Mouse (Mus musculus) layer of hippocampus, adult 8-10 months (tissue): ENCODE measurements at regions not wholly inside any gene's neighbourhood (a gene's known extent, or its start where the extent isn't known, plus 50 kb on each side); places are given as distances from the start of the nearest gene placed in this dataset.

Source experiments
- DNase-seq, 2 experiments: peaks; one replicate each; pipeline ENCODE4 v3.0.0; 2022; ENCODE audit warnings: low spot score in 2 of 2

DNA sequence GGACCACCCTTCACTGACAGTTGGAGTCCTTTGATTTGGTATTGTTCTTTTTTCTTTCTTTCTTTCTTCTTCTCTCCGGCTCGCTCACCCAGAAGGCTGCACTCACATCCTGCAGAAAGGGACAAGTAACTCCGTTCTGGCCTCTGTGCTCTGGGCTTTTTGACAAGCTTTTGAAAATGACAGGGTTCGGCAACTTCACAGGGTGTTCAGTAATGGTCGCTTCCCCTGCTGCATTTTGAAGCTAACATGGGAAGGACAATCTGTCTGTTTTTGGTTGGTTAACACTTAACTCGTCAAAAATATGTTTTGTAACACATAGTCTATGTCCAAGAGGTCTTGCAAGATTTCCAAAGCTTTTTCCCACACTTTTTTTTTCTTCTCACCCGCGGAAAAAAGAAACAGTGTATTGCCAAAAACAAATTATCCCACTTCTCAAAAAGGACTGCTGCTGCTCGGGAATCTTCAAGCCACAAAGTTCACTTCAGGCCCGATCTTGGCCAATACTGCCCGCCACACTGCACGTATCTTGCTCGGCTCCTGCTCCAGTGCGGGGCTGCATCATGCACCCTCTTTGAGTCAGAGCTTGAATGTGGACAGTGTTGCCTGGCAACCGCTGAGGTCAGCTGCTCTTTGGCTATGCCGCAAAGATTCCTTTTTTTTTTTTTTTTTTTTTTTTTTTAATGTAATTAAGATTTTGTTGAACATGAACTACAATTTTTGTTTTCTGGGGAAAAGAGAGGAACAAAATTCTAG lies 209.4 kb upstream of the Inhba start:
- DNase-seq = no peak

DNA sequence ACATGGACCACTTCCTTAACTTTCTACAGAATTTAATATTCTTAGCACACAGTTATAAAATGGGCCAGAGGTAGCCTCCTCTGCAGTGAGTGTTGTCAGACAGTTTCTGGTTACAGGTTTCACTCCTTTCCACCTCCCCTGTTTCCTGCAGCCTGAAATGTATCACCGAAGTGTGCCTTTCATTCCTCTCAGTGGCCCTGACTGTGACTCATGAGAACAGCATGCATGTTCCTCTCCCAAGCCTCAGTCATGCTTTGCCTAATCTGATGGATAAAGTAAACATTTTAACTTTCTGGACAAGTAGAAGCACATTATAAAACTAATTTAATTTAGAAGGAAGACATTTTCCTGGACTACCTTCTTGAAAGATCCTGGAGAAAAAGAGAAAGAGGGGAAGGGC lies 207.7 kb upstream of the Inhba start:
- DNase-seq = no peak

DNA sequence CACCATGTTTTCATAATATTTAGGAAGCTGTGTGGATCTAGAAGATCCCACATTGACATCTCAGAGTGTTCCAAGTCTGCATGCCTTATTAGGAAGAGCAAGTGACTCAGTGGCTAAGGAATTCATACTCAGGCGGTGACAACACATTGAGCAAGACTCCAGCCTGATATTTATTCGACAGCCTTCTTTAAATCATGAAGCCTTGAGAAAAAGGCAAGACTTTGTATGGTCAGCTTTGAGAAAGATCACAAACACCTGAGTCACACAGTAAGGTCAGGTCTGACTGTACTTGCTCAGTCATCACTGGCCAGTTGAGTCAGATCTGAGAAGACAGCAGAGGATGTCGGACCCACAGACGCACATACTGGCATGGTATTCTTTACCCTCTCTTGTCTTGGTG lies 204.7 kb upstream of the Inhba start:
- DNase-seq = no peak

DNA sequence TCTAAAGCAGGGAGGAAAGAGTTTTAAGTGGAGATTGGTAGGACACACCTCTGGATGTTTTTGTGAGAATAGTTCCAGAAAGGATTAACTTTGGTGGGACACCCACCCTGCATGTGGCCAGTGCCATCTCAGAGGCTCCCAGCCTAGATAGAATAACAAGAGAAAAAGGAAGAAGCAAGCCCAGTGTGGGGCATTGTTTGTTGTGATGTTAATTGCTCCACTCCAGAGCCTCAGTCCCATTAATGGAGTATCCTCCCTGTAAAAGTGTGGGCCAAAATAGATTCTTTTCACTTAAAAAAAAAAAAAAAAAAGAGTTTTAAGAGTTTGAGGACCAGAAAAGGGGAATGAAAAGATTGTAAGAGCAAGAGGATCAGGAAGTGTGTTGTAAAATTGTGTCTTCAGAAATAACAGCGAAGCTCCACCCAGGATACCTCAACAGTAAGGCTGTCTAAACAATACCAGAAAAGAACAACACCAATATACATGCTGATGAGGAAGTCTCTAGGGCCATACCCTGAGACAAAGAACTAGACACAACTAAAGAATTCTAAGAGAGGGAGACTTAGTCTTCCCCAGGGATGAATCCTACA lies 189.3 kb upstream of the Inhba start:
- no peak for DNase-seq

DNA sequence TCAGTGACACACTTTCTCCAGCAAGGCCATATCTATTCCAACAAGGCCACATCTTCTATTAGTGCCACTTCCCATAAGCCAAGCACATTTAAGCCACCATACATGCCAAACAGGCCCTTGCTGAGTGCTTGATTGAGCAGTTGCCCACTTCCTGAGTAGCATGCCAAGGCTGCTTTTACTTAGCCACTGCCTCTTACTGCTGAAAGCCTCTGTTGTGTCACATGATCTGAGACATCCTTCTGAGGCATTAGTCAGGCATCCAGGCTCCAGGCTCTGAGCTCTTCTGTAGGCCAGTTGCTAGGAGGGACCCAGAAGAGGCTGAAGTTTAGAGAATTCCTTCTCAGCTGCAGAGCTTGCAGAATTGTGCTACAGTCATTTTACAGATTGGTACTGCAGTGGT lies 165.8 kb upstream of the Inhba start:
- DNase-seq = no peak

DNA sequence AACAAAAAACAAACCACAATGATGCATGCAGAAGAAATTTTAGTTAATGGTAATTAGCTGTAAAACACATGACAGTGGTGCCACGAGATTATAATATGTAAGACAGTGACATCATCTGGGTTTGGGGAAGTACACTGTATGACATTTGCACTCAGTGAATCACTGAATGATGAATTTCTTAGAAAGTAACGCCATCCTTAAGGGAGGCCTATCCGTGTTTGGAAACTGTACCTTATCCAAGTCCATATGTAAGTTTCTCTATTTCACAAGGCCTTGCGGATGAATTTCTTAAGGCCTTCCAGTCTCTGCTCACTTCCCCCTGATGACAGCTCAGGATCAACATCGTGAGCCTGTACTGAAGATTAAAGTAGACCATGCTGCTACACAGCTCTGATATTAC lies 163.6 kb upstream of the Inhba start:
- DNase-seq = no peak

DNA sequence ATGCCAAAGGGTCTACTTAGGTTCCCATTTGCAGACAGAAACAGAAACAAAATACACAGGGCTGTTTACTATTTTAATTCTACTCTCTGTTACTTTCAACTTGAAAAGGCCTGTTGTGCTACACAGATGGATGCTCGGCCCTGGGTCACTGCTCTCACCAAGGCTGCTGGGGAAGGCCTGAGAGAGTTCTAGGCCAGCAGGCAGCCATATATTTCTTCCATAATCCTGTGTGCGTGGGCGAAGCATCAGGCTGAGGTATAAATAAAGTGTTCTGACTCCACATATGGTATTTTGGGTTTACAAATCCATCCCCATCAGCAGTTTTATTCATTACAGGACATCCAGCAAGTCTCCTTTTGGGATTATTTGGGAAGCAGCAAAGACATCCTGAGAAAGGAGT lies 162.5 kb upstream of the Inhba start:
- DNase-seq = no peak

DNA sequence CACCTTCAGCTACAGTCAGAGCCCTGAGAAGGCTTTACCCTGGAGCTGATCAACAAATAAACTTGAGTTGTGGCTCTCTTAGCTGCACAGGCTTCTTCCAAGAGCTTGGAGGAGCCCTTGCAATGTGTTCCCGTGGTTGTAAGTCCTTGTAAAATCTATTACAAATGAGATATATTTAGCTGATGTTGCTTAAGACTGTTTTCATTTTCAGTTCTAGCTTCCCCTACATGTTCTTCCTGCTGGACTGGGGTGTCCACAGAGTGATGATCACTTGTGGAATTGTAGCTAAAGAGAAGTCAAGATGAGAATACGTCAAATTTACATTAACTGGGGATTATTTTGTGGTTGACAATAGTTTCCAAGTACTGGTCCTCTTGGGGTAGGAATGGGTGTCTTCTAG lies 161.3 kb upstream of the Inhba start:
- DNase-seq = no peak

DNA sequence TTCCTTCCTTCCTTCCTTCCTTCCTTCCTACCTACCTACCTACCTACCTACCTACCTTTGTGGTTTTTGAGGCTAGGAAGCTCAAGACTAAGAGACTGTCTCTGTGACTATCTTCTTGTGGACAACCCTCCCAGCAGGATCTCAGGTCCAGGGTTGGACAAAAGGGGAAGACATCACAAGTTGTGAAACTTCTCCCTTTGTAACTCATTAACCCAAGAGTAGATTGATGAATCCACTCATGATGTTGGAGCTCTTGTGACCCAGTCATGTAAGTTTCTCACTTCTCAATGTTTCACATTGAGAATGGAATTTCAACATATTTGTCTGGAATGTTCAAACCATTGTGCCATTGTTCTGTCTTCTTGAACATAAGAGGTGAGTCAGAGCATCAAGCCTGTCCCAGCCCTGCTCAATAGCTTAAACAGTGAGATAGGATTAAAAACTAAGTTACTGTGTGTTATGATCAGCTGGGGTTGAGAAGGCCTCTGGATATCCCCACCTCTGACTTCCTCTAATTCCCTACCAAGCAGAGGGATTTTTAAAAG lies 158.6 kb upstream of the Inhba start:
- no peak for DNase-seq

DNA sequence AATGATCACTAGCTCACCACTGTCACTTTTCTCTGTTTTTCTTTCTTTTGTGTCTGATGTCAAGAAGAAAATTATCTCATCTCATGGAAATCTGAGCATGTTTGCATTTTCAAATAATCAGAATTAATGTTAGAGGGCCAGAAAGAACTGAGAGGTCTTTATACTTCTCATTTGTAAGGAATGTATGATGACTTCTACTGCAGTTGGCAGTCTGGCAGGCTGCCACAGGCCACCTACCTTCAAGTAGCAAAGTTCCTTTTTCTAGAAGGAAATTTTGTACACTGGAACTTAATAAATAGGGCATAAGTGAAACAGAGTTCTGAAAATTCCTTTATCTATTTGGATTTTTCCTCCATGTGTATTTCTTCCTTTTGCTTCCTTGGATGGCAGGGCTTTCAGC lies 148.7 kb upstream of the Inhba start:
- no peak for DNase-seq

DNA sequence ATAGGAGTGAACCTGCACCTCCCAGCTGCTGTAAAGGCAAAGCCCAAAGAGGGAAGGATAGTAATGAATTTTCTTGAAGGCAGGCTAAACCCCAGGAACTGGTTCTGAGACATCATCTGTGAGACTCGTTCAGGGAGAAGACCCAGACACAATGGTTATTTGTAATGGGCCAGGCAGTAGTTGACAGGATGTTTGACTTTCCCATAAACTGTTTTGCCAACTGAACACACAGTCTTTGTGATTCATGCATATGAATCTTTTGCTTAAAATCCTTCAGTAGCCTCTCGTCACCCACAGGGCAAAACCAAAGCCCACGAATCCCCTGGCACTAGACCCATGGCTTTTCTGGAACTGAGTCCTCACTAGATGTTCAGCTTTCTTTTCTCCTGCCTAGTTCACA lies 148.3 kb upstream of the Inhba start:
- no peak for DNase-seq

DNA sequence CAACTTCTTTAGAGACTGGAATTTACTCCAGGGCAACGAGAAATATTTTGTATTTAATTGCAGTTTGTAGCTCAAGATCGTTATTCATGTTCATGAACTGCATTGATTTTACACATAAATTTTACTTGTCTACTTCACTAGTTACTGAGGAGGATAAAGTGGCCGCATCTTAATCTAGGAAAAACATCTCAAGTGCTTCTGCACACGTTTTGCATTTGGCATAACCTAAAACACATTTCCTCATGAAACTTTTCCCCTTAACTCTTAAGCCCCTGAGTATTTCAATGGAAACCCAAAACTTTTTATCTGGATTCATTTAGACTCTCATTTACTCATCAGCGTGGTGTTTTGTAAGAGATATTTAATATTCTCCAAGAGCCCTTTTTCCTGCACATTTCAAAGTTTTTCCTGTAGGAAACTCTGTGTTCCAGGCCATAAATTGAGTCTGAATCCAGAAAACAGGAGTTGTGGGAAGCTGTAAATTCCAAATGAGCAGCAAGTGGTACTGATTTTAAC lies 144.5 kb upstream of the Inhba start:
- no peak for DNase-seq

DNA sequence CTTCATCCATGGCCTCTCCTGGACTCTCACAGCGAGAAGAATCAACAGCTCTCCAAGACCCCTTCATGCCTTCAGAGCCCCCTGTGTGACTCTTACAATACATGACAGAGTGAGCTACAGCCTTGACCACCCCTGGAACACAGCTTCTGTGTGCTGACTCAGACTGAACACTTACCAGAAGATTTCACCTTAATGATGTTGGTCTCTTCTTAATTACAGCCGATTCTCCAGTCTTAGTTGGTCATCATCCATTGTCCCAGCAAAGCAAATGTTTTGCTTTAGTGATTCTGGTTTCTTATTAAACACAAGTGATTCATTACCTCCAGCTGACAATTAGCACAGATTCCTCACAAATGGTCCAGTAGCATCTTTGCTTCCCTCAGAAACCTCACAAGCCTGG lies 134.0 kb upstream of the Inhba start:
- DNase-seq = no peak

DNA sequence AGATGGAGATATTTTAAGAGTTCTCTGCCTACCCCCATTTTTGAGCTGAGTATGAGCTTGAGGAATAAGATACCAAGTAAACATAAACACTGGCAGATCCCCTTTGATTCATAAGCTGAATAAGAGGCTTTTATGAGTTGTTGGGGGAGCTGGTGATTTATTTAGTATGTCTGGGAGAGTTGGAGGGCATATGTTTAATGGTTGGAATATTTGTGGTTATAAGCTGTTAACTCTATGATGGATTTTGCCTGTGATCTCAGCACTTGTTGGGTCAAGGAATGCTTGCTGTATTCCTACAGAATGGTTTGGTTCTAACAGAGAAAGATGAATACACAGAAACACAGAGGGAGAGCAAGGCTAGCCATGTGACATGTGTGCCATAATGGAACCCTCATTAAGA lies 132.1 kb upstream of the Inhba start:
- DNase-seq = no peak

DNA sequence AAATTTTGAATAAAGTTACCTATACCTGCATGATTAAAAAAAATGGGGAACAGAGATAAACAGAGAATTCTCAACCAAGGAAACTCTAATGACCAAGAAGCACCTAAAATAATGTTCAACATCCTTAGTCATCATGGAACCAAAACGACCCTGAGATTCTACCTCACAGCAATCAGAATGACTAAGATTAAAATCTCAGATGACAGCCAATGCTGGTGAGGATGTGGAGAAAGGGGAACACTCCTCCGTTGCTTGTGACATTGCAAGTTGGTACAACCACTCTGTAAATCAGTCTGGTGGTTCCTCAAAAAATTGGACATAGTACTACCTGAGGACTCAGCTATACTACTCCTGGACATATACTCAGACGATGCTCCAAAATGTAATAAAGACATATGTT lies 120.9 kb upstream of the Inhba start:
- DNase-seq = no peak

DNA sequence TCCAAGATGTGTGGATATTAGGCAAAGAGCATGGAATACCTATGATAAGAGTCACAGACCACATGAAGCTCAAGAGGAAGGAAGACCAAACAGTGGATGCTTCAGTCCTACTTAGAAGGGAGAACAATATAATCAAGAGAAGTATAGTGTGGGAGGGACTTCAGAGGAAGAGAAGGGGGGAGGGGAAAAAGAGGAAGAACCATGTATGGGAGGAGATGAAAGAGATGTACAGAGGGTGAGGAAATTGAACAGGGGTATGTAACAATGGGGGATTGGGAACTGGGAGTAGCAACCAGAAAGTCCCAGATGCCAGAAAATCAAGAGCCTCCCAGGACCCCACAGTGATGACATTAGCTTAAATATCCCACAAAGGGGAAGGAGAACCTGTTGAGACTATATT lies 120.2 kb upstream of the Inhba start:
- no peak for DNase-seq

DNA sequence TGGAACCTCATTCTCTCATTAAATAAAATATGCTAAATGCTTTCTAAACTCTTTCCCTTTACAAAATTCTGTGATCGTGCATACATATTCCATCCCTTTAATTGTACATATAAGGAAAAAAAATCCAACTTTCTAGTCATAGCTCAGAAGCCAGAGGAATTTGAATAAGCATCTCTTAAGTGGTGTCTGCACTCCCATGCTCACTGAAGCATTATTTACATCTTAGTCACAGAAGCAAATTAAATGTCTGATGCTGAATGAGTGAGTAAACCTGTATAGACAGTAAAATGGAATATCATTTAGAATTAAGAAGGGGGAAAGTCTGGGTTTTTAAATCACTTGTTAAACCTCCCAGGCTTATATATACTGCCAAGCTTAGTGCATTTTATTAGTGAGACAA lies 113.5 kb upstream of the Inhba start:
- DNase-seq = no peak

DNA sequence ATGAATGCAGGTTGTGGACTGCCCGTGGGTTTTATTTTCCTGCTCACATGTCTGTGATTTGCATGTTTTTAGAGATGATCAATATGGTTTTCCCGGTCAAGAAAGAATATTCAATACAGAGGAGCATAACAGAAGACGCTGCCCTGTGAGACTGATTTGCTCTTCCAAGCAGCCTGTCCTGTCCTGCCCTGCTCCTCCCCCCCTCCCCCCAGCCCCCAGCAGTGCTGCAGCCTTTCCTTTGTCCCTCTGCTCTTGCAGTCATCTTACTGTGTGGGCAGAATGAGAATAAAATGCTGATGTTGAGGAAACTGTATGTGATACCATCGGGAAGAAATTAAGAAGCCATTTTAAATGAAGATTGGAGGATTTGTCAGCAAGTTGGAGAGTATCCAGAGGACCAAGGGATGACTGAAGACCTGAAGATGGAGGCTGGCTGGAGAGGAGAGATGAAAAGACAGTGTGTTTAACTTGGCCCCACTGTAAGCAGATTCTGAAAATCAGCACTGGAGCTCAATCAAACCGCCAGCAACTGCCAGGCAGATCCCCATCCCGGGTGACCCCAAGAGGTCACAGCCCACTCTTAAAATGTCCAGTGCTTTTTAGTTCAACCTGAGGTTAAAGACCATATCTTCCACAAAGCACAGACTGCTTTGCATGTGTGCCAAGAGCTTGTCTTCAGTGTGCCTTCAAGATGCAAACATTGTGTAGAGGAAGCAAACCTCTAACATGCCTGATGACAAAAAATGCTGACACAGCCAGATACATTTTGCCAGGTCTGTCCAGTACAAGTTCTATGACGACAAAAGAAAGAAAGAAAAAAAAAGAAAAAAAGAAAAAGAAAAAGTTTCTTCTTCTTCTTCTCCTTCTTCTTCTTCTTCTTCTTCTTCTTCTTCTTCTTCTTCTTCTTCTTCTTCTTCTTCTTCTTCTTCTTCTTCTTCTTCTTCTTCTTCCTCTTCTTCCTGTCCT lies 109.7 kb upstream of the Inhba start:
- DNase-seq = no peak

DNA sequence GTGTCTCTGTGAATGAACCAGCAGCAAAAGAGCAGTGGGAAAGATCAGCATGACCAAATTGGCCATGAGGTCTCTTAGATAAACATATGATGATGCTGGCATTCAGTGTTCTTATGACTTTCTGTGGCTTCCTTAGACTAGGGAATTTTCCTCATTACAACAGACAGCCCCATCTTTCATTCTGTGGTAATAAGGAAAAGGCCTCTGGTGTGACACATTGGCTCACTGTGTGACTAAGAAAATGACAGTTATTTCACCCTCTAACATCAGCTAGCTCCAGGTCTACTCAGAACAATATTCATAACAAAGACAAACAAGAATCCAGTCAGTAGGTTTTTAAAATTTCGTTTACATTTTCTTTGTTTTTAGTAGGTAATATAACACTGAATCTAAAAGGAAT lies 103.8 kb upstream of the Inhba start:
- DNase-seq = no peak

DNA sequence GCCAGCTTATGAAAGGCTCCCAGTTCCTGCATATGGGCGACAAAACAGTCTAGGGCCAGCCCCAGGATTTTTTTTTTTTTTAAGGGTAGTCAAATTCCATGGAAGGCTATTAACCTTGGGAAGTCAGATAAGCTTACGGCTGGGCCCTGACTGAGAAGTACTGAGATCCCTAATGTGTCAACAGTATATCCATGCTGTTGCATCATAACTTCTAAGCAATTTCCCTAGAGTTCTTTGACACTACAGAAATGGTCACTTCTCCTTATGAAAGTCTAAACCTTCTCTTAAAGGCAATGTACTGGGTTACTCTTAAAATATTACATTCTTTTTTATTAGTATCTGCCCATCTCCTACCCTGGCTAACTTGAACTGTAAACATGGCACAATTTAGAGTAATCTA lies 101.1 kb upstream of the Inhba start:
- no peak for DNase-seq

DNA sequence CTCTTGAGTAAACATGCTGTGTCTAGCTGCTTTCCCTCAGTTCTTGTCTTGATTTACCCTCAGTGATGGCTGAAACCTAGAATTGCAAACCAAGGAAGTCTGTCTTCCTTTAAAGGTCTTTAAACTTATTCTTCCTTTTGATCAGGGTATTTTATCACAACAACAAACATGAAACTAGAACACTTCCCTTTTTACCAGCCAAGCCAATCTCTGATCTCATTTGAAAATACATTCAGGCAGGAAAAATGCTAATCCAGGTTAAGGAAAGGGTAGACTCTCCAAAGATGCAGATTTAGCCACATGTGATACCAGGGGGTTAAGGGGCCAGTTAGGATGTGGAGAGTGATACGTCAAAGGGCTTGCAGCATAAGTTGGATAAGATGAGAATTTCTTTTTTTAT lies 100.4 kb upstream of the Inhba start:
- no peak for DNase-seq

DNA sequence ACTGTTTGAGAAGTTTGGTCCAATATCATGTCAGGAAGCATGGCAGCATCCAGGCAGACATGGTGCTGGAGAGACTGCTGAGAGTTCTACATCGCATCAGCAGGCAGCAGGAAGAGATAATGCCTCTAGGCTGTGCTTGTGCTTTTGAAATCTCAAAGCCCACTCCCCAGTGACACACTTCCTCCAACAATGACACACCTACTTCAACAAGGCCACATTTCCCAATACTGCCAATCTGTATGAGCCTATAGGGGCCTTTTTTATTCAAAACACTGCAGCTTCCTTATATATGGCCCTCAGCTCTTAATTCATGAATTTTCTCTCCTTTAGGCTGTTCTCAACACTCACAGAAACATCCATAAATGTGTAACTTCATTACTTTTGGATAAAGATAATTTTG lies 97.4 kb upstream of the Inhba start:
- no peak for DNase-seq
